Mouse (Mus musculus): ENCODE data around the gene Cldn3. TPM values are rescaled to one million over a fixed set of nuclear protein-coding genes. Genes with fewer than 3 reads are reported as not detected.
A peak's percentile ranks its signal among the peaks of the same experiment; 100 is the strongest.

The Cldn3 gene
- polyA plus RNA-seq, 1 experiment from 2014 or later: 137 TPM

DNA sequence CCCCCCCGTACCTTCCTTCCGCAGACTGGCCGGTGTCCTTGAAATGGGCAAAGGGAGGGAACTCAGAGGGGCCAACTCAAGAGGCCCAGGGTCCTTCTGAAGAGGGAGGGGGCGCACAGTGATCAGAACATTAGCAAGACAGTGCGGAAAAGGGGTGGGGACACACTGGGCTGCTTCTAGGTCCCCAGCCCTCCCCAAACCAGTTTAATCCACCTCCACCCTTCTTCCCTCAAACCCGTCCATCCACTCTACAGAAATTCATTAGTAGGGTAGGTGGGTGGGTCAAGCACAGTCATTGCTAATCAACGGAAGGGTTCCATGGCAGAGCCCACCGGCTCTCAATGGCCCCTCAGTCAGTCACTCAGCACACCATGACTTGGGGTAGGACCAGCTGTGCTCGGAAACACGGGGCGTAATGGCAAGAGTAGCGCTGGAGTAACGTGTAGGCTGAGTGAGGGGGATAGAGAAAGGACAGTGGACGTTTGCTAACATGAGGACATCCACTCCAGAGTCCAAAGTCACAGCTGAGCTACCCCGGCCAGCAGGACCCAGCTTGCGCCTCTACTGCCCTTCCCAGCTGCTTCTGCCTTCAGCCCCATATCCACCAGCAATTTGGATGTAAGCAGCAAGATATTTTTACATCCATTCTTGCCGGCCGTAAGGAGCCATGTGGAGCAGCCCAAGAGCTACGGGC is 40.6 kb upstream of the Cldn3 start:
- Histone ChIP-seq H3K27ac (ENCODE audit: low read depth) (peak overlapping the region; percentile 91; the same call in 1 of the 2 replicates), H3K4me1 (ENCODE audit: insufficient read depth) (peaks cover 13% of the 10 kb centered on the region), H3K36me3 (ENCODE audit: insufficient read depth) (0 out of 2 replicates have a peak, but pooled peaks cover 3% of the 10 kb centered on the region), H3K4me3 (ENCODE audit: low read depth, low read length) (peak overlapping the region; percentile 48), H3K27me3 (ENCODE audit: insufficient read depth, low read length) (peaks cover 25% of the 10 kb centered on the region), H3K9ac (peak overlapping the region; percentile 62), H3K9me3 (ENCODE audit: low read depth, low read length) (no peaks in the 10 kb centered on the region), H3K4me2 (peak overlapping the region; percentile 55)
- no peak; the same call in 1 of the 2 replicates for ATAC-seq (ENCODE audit: insufficient read depth)
- 37% methylated on average over 16 of the region's 19 CpGs for WGBS
- peak; percentile 24 for DNase-seq
- TF ChIP-seq CTCF (IDR thresholded peaks at IDR 0.05; ENCODE audit: low read depth): no peak

DNA sequence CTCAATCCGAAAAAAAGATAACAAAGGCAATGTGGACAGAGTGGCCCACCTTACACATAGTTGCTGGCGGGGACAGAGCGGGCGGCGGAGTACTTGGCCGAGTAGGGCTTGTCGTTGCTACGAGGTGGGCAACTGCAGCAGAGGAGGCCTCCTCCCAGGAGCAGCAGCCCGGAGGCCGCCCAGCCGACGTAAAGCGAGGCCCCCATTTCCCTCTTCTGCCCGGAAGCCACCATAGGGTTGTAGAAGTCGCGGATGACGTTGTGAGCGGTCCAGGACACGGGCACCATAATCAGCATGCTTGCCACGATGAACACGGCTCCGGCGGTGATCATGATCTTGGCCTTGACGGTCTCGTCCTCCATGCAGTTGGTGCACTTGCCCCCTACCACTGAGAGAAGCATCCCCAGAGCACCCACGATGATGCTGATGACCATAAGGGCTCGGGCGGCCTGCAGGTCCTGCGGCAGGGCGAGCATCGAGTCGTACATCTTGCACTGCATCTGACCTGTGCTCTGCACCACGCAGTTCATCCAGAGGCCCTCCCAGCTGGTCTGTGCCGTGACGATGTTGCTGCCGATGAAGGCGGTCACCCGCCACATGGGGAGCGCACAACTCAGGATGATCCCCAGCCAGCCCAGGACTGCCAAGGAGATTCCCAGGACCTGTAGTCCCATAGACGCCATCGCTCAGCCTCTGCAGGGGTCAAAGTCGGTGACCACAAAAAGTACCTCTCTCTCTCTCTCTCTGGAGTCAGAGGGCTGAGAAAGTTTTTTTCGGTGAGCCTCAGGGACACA is 39.8 kb upstream of the Cldn3 start:
- Histone ChIP-seq H3K4me2 (peak overlapping the region; percentile 55), H3K4me1 (ENCODE audit: insufficient read depth) (peaks cover 17% of the 10 kb centered on the region), H3K36me3 (ENCODE audit: insufficient read depth) (no peaks in the 10 kb centered on the region), H3K9ac (peak overlapping the region; percentile 62), H3K27me3 (ENCODE audit: insufficient read depth, low read length) (peaks cover 25% of the 10 kb centered on the region), H3K4me3 (ENCODE audit: low read depth, low read length) (peak overlapping the region; percentile 48), H3K9me3 (ENCODE audit: low read depth, low read length) (no peaks in the 10 kb centered on the region), H3K27ac (ENCODE audit: low read depth) (peak overlapping the region; percentile 91)
- no peak for TF ChIP-seq CTCF (IDR thresholded peaks at IDR 0.05; ENCODE audit: low read depth)
- ATAC-seq (ENCODE audit: insufficient read depth) (no peak), DNase-seq (no peak)
- 17% methylated on average over 43 of the region's 43 CpGs for WGBS

DNA sequence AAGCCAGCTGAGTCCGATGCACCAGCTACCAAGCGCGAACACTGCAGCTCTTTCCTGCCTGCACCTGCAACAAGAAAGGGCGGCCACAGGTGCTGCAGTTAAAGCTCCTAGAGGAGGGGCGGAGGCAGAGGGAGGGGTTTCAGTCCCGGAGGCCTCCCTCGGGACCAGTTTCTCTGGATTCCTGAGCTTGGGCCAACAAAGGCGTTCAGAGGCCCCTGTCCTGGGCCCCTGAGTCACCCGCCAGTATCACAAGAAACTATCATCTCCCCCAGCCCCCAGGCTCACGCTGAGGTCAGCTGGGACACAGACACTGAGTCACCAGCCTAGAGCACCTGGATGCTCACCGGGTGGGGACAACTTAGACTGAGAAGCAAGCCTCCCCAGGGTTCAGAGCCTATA is 39.2 kb upstream of the Cldn3 start, which contains the start of gene Cldn4:
Cldn4 (minus strand) TSS at position 78 of the 399 bp plus-strand sequence.
- ATAC-seq (ENCODE audit: insufficient read depth): peak; percentile 53
- WGBS: 16% methylated on average over 11 of the region's 11 CpGs
- H3K9me3 ChIP-seq (ENCODE audit: low read depth, low read length): no peaks in the 10 kb centered on the region
- peak; percentile 85 for DNase-seq
- peak within 1 kb of the TSS; percentile 48 for H3K4me3 ChIP-seq (ENCODE audit: low read depth, low read length)
- H3K27ac ChIP-seq (ENCODE audit: low read depth): peak within 1 kb of the TSS; percentile 91
- peak within 1 kb of the TSS; percentile 62 for H3K9ac ChIP-seq
- H3K4me2 ChIP-seq: peak within 1 kb of the TSS; percentile 55
- TF ChIP-seq CTCF (IDR thresholded peaks at IDR 0.05; ENCODE audit: low read depth): no peak
- H3K36me3 ChIP-seq (ENCODE audit: insufficient read depth): no peaks in the 10 kb centered on the region
- H3K27me3 ChIP-seq (ENCODE audit: insufficient read depth, low read length): peaks cover 25% of the 10 kb centered on the region
- peaks cover 22% of the 10 kb centered on the region for H3K4me1 ChIP-seq (ENCODE audit: insufficient read depth)

DNA sequence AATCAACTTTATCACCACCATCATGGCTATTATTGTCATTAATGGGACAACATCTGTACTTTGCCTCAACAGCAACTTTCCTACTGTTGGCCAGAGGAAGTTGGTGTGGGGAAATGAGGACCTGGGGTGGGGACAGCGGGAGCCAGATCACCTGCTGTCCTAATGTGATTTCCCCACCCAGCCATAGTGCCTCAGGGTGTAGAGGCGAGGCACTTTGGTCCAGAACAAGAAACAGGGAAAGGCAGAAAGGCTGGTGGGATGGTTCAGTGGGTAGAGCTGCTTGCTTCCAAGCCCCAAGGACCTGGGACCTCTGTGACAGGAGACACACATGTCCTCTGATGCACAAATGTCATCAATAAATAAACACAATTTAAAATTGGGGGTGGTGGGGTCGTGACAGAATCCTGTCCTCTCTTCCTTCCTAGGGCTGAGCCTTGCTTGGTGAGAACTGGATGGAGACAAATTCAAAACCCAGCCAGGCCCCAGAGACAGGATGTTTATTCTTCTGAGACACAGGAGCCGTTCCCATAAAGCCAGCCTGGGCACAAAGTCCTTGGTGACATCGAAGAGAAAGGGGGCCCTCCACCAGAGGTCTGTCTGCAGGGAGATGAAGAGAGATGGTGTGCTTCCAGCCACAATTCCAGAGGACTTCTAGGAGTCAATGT is 38.5 kb upstream of the Cldn3 start:
- no peak overlapping the region for H3K4me3 ChIP-seq (ENCODE audit: low read depth, low read length)
- ATAC-seq (ENCODE audit: insufficient read depth) (no peak), DNase-seq (no peak)
- H3K9ac ChIP-seq: no peak overlapping the region
- H3K27me3 ChIP-seq (ENCODE audit: insufficient read depth, low read length): peaks cover 25% of the 10 kb centered on the region
- peak overlapping the region; percentile 91 for H3K27ac ChIP-seq (ENCODE audit: low read depth)
- 31% methylated on average over 5 of the region's 5 CpGs for WGBS
- peaks cover 22% of the 10 kb centered on the region for H3K4me1 ChIP-seq (ENCODE audit: insufficient read depth)
- TF ChIP-seq CTCF (IDR thresholded peaks at IDR 0.05; ENCODE audit: low read depth): no peak
- peak overlapping the region; percentile 55; the same call in 1 of the 2 replicates for H3K4me2 ChIP-seq
- H3K9me3 ChIP-seq (ENCODE audit: low read depth, low read length): no peaks in the 10 kb centered on the region
- no peaks in the 10 kb centered on the region for H3K36me3 ChIP-seq (ENCODE audit: insufficient read depth)

DNA sequence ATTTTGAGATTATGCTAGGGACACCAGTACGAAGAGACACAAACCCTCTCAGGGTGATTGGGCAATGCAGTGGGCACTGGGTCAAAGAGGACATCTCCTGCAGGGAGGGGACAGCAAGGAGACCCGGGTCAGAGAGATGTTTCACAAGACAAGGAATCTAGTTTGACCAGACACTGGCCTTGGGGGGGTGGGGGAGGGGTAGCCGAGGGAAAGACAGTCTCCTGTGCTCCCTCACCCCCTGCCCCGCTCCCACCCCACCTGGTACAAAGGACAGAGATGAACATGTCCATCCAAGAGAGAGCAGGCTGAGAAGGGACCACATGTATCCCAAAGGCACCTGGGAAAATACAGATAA is 38.0 kb upstream of the Cldn3 start:
- peaks cover 25% of the 10 kb centered on the region for H3K27me3 ChIP-seq (ENCODE audit: insufficient read depth, low read length)
- 40% methylated on average over 4 of the region's 4 CpGs for WGBS
- no peak overlapping the region for H3K27ac ChIP-seq (ENCODE audit: low read depth)
- H3K4me3 ChIP-seq (ENCODE audit: low read depth, low read length): no peak overlapping the region
- DNase-seq: no peak
- H3K9ac ChIP-seq: no peak overlapping the region
- ATAC-seq (ENCODE audit: insufficient read depth): no peak
- no peaks in the 10 kb centered on the region for H3K9me3 ChIP-seq (ENCODE audit: low read depth, low read length)
- H3K4me1 ChIP-seq (ENCODE audit: insufficient read depth): peaks cover 22% of the 10 kb centered on the region
- no peaks in the 10 kb centered on the region for H3K36me3 ChIP-seq (ENCODE audit: insufficient read depth)
- no peak for TF ChIP-seq CTCF (IDR thresholded peaks at IDR 0.05; ENCODE audit: low read depth)
- H3K4me2 ChIP-seq: no peak overlapping the region

DNA sequence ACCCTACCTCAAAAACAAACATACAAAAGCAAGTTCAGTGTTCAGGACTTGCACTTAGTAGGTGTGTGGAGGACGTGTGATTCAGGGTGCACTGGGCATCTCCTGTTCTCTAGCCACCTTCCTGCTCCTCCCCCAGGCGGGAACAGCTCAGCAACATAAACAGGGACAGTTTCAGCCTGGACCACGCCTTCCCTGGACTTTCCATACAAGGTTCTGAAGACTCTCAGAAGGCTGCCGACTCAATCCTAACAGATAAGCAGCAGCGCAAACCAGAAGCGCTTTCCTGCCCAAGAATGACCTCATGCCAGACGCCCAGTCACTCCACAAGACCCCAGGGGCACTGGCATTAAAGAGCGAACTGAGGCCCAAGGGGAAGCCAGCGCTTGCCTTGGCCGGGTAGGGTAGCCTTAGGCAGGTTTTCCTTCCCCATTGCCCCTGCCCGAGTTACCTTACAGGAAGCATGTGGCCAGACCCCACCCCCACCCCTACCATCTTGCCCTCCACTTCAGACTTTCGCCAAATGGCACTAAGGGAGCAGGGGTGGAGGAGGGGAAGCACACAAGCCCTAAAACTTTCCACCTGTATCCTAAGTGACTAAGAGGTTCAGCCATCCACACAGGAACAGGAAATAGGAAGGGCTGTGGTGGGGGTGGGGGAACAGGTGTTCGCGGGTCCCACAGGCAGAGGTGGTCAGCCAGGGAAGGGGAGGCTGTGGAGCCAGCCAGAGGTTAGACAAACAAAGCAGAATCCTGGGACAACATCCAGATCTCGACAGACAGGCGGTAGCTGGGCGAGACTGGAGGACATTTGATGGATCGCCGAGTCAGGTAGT is 34.7 kb upstream of the Cldn3 start:
- ATAC-seq (ENCODE audit: insufficient read depth) (no peak), DNase-seq (peak; percentile 62)
- Histone ChIP-seq H3K4me2 (peak overlapping the region; percentile 42), H3K4me3 (ENCODE audit: low read depth, low read length) (0 out of 2 replicates have a peak overlapping the region, but pooled peaks have one; percentile 2), H3K4me1 (ENCODE audit: insufficient read depth) (peaks cover 22% of the 10 kb centered on the region), H3K27ac (ENCODE audit: low read depth) (peak overlapping the region; percentile 67), H3K27me3 (ENCODE audit: insufficient read depth, low read length) (peaks cover 9% of the 10 kb centered on the region), H3K36me3 (ENCODE audit: insufficient read depth) (no peaks in the 10 kb centered on the region), H3K9me3 (ENCODE audit: low read depth, low read length) (no peaks in the 10 kb centered on the region), H3K9ac (peak overlapping the region; percentile 26; the same call in 1 of the 2 replicates)
- no peak for TF ChIP-seq CTCF (IDR thresholded peaks at IDR 0.05; ENCODE audit: low read depth)
- WGBS: 7% methylated on average over 19 of the region's 19 CpGs

Measured in lung, embryonic 14.5 days (tissue).